Mouse (Mus musculus) lung, adult 10 weeks (tissue): ENCODE measurements around the gene Krcc1. TPM values are rescaled to one million over a fixed set of nuclear protein-coding genes. Genes with fewer than 3 reads are reported as not detected.

Source experiments
- polyA plus RNA-seq: library from polyadenylated mRNA; stranded (reverse); fragments of 350-450 nt; fragmentation: Illumina TruSeq; extraction: RNeasy Lipid Tissue Mini Kit (QIAGEN cat#74804); gene quantifications from one replicate; pipeline ENCODE4 v1.2.3, GENCODE M21; 2014; ENCODE audit warnings: low read depth, low replicate concordance; ENCODE audit not compliant: insufficient read depth

Gene Krcc1
- polyA plus RNA-seq = 64.2 TPM

GRCm38 (mm10) chr6:71271389-71272315 lies at the start of gene Krcc1:
TSS of gene Krcc1 (plus strand) at chr6:71271677.

GRCm38 (mm10) chr6:71321826-71322283 lies 50.4 kb downstream of the Krcc1 start, which contains the start of gene Smyd1:
TSS of gene Smyd1 (minus strand) at chr6:71322233.

GRCm38 (mm10) chr6:71322491-71322921 lies 51.0 kb downstream of the Krcc1 start, which contains the start of gene Cd8b1:
TSS of gene Cd8b1 (plus strand) at chr6:71322788.

Other genes with a start within 250 kb of the Krcc1 start
- gene Thnsl2, start 127.2 kb upstream of the Krcc1 start, polyA plus RNA-seq = 10.3 TPM
- gene Fabp1, start 71.8 kb upstream of the Krcc1 start, polyA plus RNA-seq = 43.4 TPM
- gene Smyd1, start 50.6 kb downstream of the Krcc1 start, polyA plus RNA-seq = 2.4 TPM
- 6.5 TPM for gene Cd8b1, start 51.1 kb downstream of the Krcc1 start, polyA plus RNA-seq
- gene Cd8a, start 101.8 kb downstream of the Krcc1 start, polyA plus RNA-seq = 4.0 TPM
- 23.9 TPM for gene Rmnd5a, start 169.0 kb downstream of the Krcc1 start, polyA plus RNA-seq
- gene Rnf103, start 222.2 kb downstream of the Krcc1 start, polyA plus RNA-seq = 18.2 TPM